Mouse (Mus musculus) lung, embryonic 16.5 days (tissue): ENCODE data around the gene Gm21725. TPM values are rescaled to one million over a fixed set of nuclear protein-coding genes. Genes with fewer than 3 reads are reported as not detected.
"Not testable (repeated sequence)": the region's sequence is repeated elsewhere in the genome, so short reads cannot be mapped to it uniquely, and the experiment has no call there.

ENCODE experiments used
- ATAC-seq: fragments of 200-750 bp; cut with Nextera tagmentation; 2 replicates; pipeline ENCODE4 v1.8.0; 2017; ENCODE audit warnings: low read depth, mild to moderate bottlenecking, moderate library complexity
- H3K27ac ChIP-seq: fragments of 300-500 bp; sonication (generic); 2 replicates; pipeline ENCODE4 v1.5.1; 2014; ENCODE audit warnings: mild to moderate bottlenecking, control low read depth, low read length
- H3K27me3 ChIP-seq: fragments of 300-500 bp; sonication (generic); 2 replicates; pipeline ENCODE4 v1.6.1; 2014; ENCODE audit warnings: low read depth, low read length, mixed read lengths; ENCODE audit not compliant: control insufficient read depth, insufficient read depth
- H3K36me3 ChIP-seq: fragments of 300-500 bp; sonication (generic); 2 replicates; pipeline ENCODE4 v1.6.1; 2014; ENCODE audit warnings: low read length; ENCODE audit not compliant: control insufficient read depth, insufficient read depth
- H3K4me1 ChIP-seq: fragments of 300-500 bp; sonication (generic); replicated peaks from 2 replicates; pipeline ENCODE4 v1.6.1; 2014; ENCODE audit warnings: low read length, mixed read lengths; ENCODE audit not compliant: control insufficient read depth, insufficient read depth
- H3K4me2 ChIP-seq: fragments of 300-500 bp; sonication (generic); 2 replicates; pipeline ENCODE4 v1.6.1; 2014; ENCODE audit warnings: low read depth, low read length, control low read depth
- H3K4me3 ChIP-seq: fragments of 300-500 bp; sonication (generic); 2 replicates; pipeline ENCODE4 v1.5.1; 2014; ENCODE audit warnings: mild to moderate bottlenecking, low read length, control low read depth
- H3K9ac ChIP-seq: fragments of 300-500 bp; sonication (generic); 2 replicates; pipeline ENCODE4 v1.6.1; 2014; ENCODE audit warnings: low read length, control low read depth
- H3K9me3 ChIP-seq: fragments of 300-500 bp; sonication (generic); 2 replicates; pipeline ENCODE4 v1.6.1; 2016; ENCODE audit warnings: low read length; ENCODE audit not compliant: control insufficient read depth
- WGBS: fragments of 180-500 bp; shearing (Covaris S2); extraction: QIAGEN DNeasy Blood & Tissue Kit; methylation state at CpG from one replicate; pipeline ENCODE4 v1.1.7; 2014; 5-methylcytosine and 5-hydroxymethylcytosine counted together
- polyA plus RNA-seq: library from polyadenylated mRNA; unstranded; fragments of >200 nt; fragmentation: Nextera tagmentation; extraction: Ambion mirVana; gene quantifications from 2 replicates; pipeline ENCODE4 v1.2.1, GENCODE M21; 2015

The Gm21725 gene
- not detected in 2 replicates for polyA plus RNA-seq

GRCm38 (mm10) chrY:13348963-13349362 is at the start of gene Gm21725:
Gene Gm21725 (minus strand): TSS chrY:13349063.
- ATAC-seq, H3K4me2 ChIP-seq, H3K4me3 ChIP-seq, H3K9ac ChIP-seq, H3K27ac ChIP-seq, H3K9me3 ChIP-seq, H3K36me3 ChIP-seq, H3K27me3 ChIP-seq, H3K4me1 ChIP-seq: not testable (repeated sequence)
- WGBS = no CpG with 5 or more reads among the region's 3 CpGs

Other genes starting within 250 kb of the Gm21725 start
- not detected in 2 replicates for gene Gm21891, start 215.6 kb downstream of the Gm21725 start, polyA plus RNA-seq
- gene Gm21425, start 187.1 kb downstream of the Gm21725 start, polyA plus RNA-seq = not detected in 2 replicates
- not detected in 2 replicates for gene Gm21828, start 125.1 kb downstream of the Gm21725 start, polyA plus RNA-seq
- not detected in 2 replicates for gene Gm21440, start 96.7 kb downstream of the Gm21725 start, polyA plus RNA-seq
- gene Gm21454, start 96.6 kb downstream of the Gm21725 start, polyA plus RNA-seq = not detected in 2 replicates
- not detected in 2 replicates for gene Gm21866, start 116.5 kb upstream of the Gm21725 start, polyA plus RNA-seq
- gene Gm20773, start 145.0 kb upstream of the Gm21725 start, polyA plus RNA-seq = not detected in 2 replicates